Mouse (Mus musculus) thymus, postnatal 4 days (tissue): ENCODE data around the gene Gm20388.

Experiments used
- DNase-seq: peaks from one replicate; pipeline ENCODE4 v3.0.0; 2021

The Gm20388 gene

GRCm38 (mm10) chr8:120454404-120454803 is 543.8 kb downstream of the Gm20388 start:
- no peak for DNase-seq

DNA sequence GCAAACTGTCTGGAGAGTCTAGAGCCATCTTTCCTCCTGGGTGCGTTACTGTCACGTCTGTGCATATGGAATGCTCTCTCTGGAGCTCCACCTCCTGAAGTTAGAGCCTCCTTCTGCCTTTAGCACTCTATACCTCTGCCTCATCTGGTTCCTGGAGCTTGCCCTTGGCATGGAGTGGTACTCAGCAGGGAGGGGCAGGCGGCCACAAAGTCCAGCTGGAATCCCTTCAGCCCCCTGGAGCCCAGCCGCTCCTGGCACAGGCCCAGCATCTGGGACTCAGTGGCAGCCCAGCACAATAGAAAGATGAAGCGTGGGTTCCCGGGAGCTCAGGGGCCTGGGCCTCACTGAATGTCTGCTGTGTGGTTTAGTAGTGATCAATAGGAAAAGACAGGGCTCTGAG is 549.7 kb downstream of the Gm20388 start:
- DNase-seq: no peak

DNA sequence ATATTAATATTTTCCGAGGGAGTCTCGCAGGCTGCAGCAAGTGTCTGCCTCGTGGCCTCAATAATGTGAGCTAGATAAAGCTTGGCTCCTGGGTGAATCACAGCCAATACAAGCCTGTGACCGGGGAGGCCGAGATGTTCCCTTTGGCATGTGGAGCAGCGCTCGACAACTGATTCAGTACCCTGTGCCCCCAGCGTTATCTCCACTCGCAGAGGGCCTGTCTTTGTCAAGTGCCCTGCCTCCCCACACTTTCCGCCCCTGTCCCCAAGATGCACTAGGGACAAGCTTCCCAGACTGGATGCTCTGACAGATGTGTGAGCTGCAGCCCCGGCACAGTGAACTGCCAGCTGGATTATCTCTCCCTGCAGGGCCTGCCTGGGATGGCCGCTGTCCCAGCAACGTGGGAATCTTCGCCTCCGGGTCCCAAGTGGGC is 551.5 kb downstream of the Gm20388 start:
- DNase-seq: no peak

- no peak for DNase-seq
These were observed 552.0 kb downstream of the Gm20388 start for GRCm38 (mm10) chr8:120462611-120463010.

DNA sequence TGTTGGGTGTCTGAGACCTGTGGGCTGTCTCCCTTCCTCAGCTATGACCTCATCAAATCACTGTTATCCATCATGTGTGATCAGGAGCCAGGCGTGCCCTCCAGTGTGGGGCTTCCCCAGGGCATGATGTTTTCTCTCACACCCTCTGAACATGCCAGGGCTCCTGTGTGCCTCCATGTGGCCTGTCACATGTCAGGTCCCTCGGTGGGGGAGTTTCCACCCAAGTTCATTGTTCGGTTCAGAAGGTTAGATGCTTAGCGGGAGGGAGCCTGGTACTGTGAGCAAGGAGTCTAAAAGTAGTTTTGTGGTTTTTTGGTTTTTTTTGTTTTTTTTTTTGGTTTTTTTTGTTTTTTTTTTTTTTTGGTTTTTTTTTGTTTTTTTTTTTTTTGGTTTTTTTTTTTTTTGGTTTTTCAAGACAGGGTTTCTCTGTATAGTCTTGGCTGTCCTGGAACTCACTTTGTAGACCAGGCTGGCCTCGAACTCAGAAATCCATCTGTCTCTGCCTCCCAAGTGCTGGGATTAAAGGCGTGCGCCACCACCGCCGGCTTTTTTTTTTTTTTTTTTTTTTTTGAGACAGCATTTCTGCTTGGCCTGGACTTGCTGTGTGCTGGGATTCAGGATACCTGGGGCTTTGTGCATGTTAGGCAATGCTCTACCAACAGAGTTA is 553.4 kb downstream of the Gm20388 start:
- no peak for DNase-seq

DNA sequence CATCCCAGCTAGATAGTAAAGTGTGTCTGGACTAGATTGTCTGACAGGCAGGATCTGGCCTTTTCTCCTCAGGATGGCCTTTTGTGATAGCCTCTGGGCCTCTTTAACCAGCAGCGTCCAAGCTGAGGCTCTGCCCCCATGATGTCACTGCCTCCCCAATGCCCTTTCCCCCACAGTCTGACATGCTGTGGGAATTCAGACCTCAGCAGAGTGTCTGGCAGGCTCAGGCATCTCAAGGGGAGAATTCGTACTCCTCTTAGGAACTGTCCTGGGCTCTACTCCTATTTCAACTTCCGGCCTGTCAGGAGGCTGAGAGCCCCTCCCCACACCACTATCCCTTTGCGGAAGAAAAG is 553.9 kb downstream of the Gm20388 start:
- no peak for DNase-seq

DNA sequence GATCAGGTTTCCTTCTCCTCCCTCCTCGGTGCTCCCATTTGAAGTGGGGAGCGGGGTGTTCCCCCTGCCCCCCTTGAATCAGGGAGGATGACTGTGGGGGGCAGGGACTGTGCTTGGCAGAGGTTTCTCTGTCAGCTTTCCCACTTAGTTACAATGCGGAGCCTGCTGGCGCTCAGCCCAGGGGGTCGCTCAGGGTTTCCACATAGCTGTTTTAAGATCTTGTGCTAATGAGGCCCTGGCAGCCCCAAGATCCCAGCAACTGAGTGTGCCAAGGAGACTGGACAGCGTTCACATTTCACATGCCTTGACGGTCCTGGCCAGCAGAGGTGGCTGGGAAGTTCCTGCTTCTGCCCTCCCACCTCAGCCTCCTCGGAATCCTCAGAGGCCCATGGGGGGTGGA is 555.1 kb downstream of the Gm20388 start:
- DNase-seq: no peak

DNA sequence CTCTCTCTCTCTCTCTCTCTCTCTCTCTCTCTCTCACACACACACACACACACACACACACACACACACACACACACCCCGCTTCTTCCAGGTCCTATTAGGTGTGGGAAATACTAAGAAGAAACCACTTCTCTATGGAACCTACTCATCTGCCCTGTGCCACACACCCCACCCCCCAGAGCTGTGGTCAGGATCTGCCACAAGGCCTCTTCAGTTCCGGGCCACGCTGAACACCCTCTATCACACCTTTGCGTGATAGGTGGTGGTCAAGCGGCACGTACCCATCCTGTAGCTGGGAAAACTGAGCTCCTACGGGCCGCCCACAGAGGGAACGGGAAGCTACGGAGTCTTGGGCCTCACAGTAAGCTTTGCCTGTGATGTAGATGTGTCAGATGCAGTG is 555.6 kb downstream of the Gm20388 start:
- DNase-seq: no peak

DNA sequence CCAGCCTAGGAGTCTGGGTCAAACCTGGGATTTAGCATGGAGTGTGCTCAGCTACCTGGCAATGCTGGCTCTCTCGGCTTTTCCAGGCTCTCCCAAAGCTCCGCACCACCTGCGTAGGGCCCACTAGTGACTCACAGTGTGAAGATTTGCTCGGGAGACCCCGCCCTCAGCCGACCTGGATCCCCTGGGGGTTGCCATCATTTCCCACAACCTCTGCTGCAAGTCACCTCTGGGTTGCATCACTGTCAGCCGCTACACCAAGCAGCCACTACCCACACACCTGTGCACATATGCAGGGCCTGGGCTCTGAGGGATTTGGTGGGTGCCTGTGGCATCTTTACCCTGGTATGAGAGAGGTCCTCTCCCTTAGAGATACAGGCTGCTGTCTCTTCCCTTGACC is 557.0 kb downstream of the Gm20388 start:
- DNase-seq: no peak

- no peak for DNase-seq
These were observed 559.5 kb downstream of the Gm20388 start for GRCm38 (mm10) chr8:120470170-120470569.

- peak; percentile 80 for DNase-seq
These were observed 560.5 kb downstream of the Gm20388 start for GRCm38 (mm10) chr8:120471166-120471565.

GRCm38 (mm10) chr8:120471752-120472151 is 561.1 kb downstream of the Gm20388 start:
- no peak for DNase-seq

DNA sequence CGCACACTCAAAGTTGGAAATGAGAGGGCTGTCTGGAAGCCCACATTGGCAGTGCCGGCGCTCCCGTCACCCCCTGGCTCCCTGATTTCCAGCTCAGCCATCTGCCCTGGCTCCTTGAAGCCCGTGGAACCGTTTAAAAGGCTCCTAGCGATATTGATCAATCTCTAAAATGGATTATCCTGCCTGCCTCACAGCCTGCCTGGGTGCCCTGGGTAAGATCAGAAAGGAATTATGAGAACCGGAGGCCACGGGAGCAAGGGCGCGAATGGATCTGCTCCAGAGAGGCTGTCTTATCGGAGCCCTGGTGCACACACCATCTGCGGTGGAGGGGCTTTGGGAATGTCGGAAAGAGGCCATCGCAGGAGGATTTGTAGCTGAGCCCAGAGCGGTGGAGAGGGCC is 561.6 kb downstream of the Gm20388 start:
- DNase-seq: no peak

- DNase-seq: peak; percentile 84
These were observed 563.2 kb downstream of the Gm20388 start for GRCm38 (mm10) chr8:120473729-120474364.

DNA sequence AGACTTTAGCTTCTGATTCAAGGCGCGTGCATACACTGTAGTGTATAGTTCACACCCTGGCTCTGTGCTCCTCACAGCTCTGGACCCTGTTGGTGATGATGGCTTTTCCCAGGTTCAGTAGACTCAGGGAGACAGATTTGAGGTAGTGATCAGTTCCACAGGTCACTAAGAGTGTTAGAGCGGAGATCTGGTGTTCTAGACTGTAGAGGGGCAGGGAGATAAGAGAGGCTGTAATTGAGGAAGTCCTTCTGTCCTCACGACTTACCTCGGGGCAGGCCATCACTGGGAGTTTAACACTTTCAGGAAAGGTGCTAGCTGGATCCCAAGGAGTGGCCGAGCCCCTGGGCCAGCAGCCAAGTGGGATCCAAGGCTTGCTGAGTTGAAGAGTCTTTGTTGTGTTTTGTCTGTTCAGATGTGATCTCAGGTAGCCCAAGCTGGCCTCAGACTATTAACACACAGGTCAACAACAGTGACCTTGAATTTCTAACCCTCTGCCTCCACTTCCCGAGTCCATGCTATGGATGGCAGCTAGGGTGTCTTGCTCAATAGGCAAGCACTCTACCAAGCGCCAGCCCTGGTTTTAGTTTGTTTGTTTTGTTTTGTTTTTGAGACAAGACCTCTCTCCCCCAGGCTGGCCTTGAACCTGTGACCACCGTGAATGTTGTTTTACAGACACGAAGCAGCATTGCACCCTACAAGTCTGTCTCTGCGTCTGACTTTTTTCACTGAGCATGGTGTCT is 564.0 kb downstream of the Gm20388 start:
- DNase-seq: no peak

GRCm38 (mm10) chr8:120475462-120476201 is 565.0 kb downstream of the Gm20388 start:
- no peak for DNase-seq

DNA sequence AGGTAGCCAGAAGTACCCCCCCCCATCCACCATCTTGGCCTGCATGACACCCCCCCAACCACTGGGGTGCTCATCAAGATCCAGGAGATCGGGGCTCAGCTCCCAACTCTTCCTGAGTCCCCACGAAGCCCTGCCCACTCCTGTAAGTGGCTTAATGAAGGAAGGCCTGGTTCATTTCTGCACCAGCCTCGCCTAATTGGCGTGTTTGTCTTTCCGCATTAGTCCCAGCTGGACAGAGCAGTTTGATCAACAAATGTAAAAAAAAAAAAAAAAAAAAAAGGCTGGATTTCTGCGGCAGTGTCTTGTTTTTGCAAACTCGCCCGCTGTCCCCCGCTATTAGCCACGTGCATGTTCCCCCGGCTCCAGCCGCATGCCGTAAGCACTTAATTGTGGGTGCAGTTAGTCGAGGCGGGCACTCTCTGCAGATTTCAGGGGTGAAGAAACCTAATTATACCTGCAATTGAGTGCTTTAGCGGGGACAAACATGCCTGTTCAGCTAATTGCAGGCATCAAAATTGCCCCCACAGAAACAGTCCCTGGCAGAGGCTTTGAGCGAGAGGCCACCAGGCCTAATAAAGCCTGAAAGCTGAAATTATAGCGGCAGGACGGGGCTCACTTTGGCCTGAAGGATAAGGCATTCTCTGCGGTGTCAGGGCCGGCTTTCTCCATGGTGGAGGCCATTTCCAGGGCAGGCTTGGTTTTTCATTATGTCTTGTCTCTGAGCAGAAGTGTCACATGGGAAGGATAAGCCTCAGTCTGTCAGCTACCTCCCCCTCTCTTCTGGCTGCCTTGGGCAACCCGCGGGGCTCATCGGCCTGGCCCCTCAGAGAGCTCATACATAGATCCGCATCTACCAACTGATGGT is 566.3 kb downstream of the Gm20388 start:
- no peak for DNase-seq

DNA sequence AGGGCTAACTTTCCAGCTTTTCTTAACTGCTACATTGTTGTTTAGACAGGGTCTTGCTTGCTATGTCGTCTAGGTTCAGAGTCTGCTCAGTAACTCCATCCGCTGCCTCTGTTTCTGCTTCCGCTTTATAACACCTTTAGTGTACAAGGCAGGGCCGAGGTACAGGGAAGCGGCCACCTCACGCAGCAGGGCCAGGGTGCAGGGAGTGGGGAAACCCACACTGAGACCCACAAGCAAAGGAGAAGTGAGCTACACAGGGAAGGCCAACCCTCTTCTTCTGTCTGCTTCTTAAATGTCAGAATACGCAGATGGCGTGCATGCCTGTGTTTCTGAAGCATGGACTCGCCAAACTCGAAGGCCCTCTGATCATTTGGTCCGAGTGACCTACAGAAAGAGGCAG is 568.1 kb downstream of the Gm20388 start:
- DNase-seq: no peak

GRCm38 (mm10) chr8:120479691-120480090 is 569.0 kb downstream of the Gm20388 start:
- no peak for DNase-seq

GRCm38 (mm10) chr8:120482015-120482689 is 571.5 kb downstream of the Gm20388 start:
- DNase-seq: no peak

GRCm38 (mm10) chr8:120484460-120484859 is 573.8 kb downstream of the Gm20388 start:
- DNase-seq: no peak

DNA sequence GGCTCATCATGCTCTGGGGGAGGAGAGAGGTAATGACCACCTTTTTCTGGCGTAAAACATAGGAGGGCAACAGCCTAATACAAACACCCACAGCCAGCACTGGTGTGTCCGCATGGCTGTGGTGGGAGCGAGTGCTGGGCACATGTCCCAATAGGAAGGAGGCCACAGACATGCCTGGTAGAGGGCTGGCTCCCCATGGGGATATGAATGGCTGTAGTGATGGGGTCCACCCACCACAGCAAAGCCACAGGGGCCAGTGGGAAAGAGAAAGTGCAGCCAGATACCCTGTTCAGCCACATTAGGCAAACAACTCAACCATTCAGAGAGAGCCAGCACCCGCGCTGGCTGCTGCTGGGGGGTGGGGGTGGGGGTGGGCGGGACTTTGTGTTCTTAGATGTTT is 574.5 kb downstream of the Gm20388 start:
- no peak for DNase-seq
